Mouse (Mus musculus): ENCODE measurements at regions not wholly inside any gene's neighbourhood (a gene's known extent, or its start where the extent isn't known, plus 50 kb on each side); places are given as distances from the start of the nearest gene placed in this dataset.

GRCm38 (mm10) chr8:91908731-91909353 lies 107.0 kb upstream of the Irx3 start:
- no peak overlapping the region for H3K4me3 ChIP-seq (ENCODE audit: insufficient read depth in 1 of 2, low read depth in 2 of 2, low read length in 2 of 2)
- H3K4me1 ChIP-seq (replicated peaks; ENCODE audit: control insufficient read depth in 2 of 2, insufficient read depth in 2 of 2, low read length in 1 of 2), result no peaks in the 10 kb centered on the region
- no peak overlapping the region for H3K9ac ChIP-seq (replicated peaks)
- no peak for TF ChIP-seq CTCF (IDR thresholded peaks at IDR 0.05; ENCODE audit: low read depth)
- no peak for TF ChIP-seq EP300 (IDR thresholded peaks at IDR 0.05; ENCODE audit: low read depth)
- no peaks in the 10 kb centered on the region for H3K9me3 ChIP-seq (ENCODE audit: control insufficient read depth, low read length)
- DNase-seq (ENCODE audit: low read depth in 3 of 3, low spot score in 3 of 3) (no peak), ATAC-seq (ENCODE audit: insufficient read depth) (no peak)
- H3K4me2 ChIP-seq (ENCODE audit: low read depth), result no peak overlapping the region
- no peaks in the 10 kb centered on the region for H3K36me3 ChIP-seq (replicated peaks; ENCODE audit: control insufficient read depth, insufficient read depth, low read depth)
- WGBS (ENCODE audit: insufficient replicate concordance), result 56% methylated on average over 9 of the region's 9 CpGs
- no peaks in the 10 kb centered on the region for H3K27me3 ChIP-seq (ENCODE audit: control insufficient read depth, insufficient read depth, low read length)
- no peak overlapping the region for H3K27ac ChIP-seq

- TF ChIP-seq EP300 (IDR thresholded peaks at IDR 0.05; ENCODE audit: low read depth) (no peak), CTCF (IDR thresholded peaks at IDR 0.05; ENCODE audit: low read depth) (no peak)
- WGBS (ENCODE audit: insufficient replicate concordance), result 67% methylated on average over 8 of the region's 8 CpGs
- DNase-seq (ENCODE audit: low read depth in 3 of 3, low spot score in 3 of 3), result no peak
These were observed 105.3 kb upstream of the Irx3 start for GRCm38 (mm10) chr8:91907178-91907577.

GRCm38 (mm10) chr8:91901525-91902281 lies 99.8 kb upstream of the Irx3 start:
- Histone ChIP-seq H3K36me3 (replicated peaks; ENCODE audit: control insufficient read depth, insufficient read depth, low read depth) (no peaks in the 10 kb centered on the region), H3K4me1 (replicated peaks; ENCODE audit: control insufficient read depth in 2 of 2, insufficient read depth in 2 of 2, low read length in 1 of 2) (no peaks in the 10 kb centered on the region), H3K27ac (no peak overlapping the region), H3K4me2 (ENCODE audit: low read depth) (no peak overlapping the region), H3K4me3 (ENCODE audit: insufficient read depth in 1 of 2, low read depth in 2 of 2, low read length in 2 of 2) (no peak overlapping the region), H3K9me3 (ENCODE audit: control insufficient read depth, low read length) (no peaks in the 10 kb centered on the region), H3K9ac (replicated peaks) (no peak overlapping the region), H3K27me3 (ENCODE audit: control insufficient read depth, insufficient read depth, low read length) (no peaks in the 10 kb centered on the region)
- 67% methylated on average over 10 of the region's 10 CpGs for WGBS (ENCODE audit: insufficient replicate concordance)
- TF ChIP-seq CTCF (IDR thresholded peaks at IDR 0.05; ENCODE audit: low read depth) (no peak), EP300 (IDR thresholded peaks at IDR 0.05; ENCODE audit: low read depth) (no peak)
- DNase-seq (ENCODE audit: low read depth in 3 of 3, low spot score in 3 of 3) (no peak), ATAC-seq (ENCODE audit: insufficient read depth) (no peak)

More at GRCm38 (mm10) chr8:91907178-91907577, 105.3 kb upstream of the Irx3 start:
- Histone ChIP-seq H3K9ac (replicated peaks) (no peak overlapping the region), H3K9me3 (ENCODE audit: control insufficient read depth, low read length) (no peaks in the 10 kb centered on the region), H3K36me3 (replicated peaks; ENCODE audit: control insufficient read depth, insufficient read depth, low read depth) (no peaks in the 10 kb centered on the region), H3K4me3 (ENCODE audit: insufficient read depth in 1 of 2, low read depth in 2 of 2, low read length in 2 of 2) (no peak overlapping the region), H3K27me3 (ENCODE audit: control insufficient read depth, insufficient read depth, low read length) (no peaks in the 10 kb centered on the region), H3K27ac (no peak overlapping the region), H3K4me2 (ENCODE audit: low read depth) (no peak overlapping the region), H3K4me1 (replicated peaks; ENCODE audit: control insufficient read depth in 2 of 2, insufficient read depth in 2 of 2, low read length in 1 of 2) (no peaks in the 10 kb centered on the region)
- no peak for ATAC-seq (ENCODE audit: insufficient read depth)

GRCm38 (mm10) chr8:91899747-91900146 lies 97.9 kb upstream of the Irx3 start:
- 54% methylated on average over 7 of the region's 7 CpGs for WGBS (ENCODE audit: insufficient replicate concordance)
- Histone ChIP-seq H3K9me3 (ENCODE audit: control insufficient read depth, low read length) (no peaks in the 10 kb centered on the region), H3K36me3 (replicated peaks; ENCODE audit: control insufficient read depth, insufficient read depth, low read depth) (no peaks in the 10 kb centered on the region), H3K9ac (replicated peaks) (no peak overlapping the region), H3K4me2 (ENCODE audit: low read depth) (no peak overlapping the region), H3K4me1 (replicated peaks; ENCODE audit: control insufficient read depth in 2 of 2, insufficient read depth in 2 of 2, low read length in 1 of 2) (no peaks in the 10 kb centered on the region), H3K27me3 (ENCODE audit: control insufficient read depth, insufficient read depth, low read length) (no peaks in the 10 kb centered on the region), H3K4me3 (ENCODE audit: insufficient read depth in 1 of 2, low read depth in 2 of 2, low read length in 2 of 2) (no peak overlapping the region), H3K27ac (no peak overlapping the region)
- no peak for TF ChIP-seq EP300 (IDR thresholded peaks at IDR 0.05; ENCODE audit: low read depth)
- no peak for TF ChIP-seq CTCF (IDR thresholded peaks at IDR 0.05; ENCODE audit: low read depth)
- ATAC-seq (ENCODE audit: insufficient read depth) (no peak), DNase-seq (ENCODE audit: low read depth in 3 of 3, low spot score in 3 of 3) (no peak)

GRCm38 (mm10) chr8:91897381-91897780 lies 95.5 kb upstream of the Irx3 start:
- DNase-seq (ENCODE audit: low read depth in 3 of 3, low spot score in 3 of 3), result no peak
- WGBS (ENCODE audit: insufficient replicate concordance), result 22% methylated on average over 7 of the region's 7 CpGs

More at GRCm38 (mm10) chr8:91897381-91897780, 95.5 kb upstream of the Irx3 start:
- Histone ChIP-seq H3K4me1 (replicated peaks; ENCODE audit: control insufficient read depth in 2 of 2, insufficient read depth in 2 of 2, low read length in 1 of 2) (no peaks in the 10 kb centered on the region), H3K4me3 (ENCODE audit: insufficient read depth in 1 of 2, low read depth in 2 of 2, low read length in 2 of 2) (no peak overlapping the region), H3K9me3 (ENCODE audit: control insufficient read depth, low read length) (no peaks in the 10 kb centered on the region), H3K27ac (no peak overlapping the region), H3K9ac (replicated peaks) (no peak overlapping the region), H3K27me3 (ENCODE audit: control insufficient read depth, insufficient read depth, low read length) (no peaks in the 10 kb centered on the region), H3K36me3 (replicated peaks; ENCODE audit: control insufficient read depth, insufficient read depth, low read depth) (no peaks in the 10 kb centered on the region), H3K4me2 (ENCODE audit: low read depth) (no peak overlapping the region)
- TF ChIP-seq CTCF (IDR thresholded peaks at IDR 0.05; ENCODE audit: low read depth), result no peak
- no peak for TF ChIP-seq EP300 (IDR thresholded peaks at IDR 0.05; ENCODE audit: low read depth)
- no peak for ATAC-seq (ENCODE audit: insufficient read depth)
